Mouse (Mus musculus) spleen, postnatal 14 days (tissue): ENCODE measurements around the gene D6Ertd527e.
"Not testable (repeated sequence)": the region's sequence is repeated elsewhere in the genome, so short reads cannot be mapped to it uniquely, and the experiment has no call there.

ENCODE experiments used
- DNase-seq, 2 experiments: peaks; one replicate each; pipeline ENCODE4 v3.0.0; 2021 to 2022; ENCODE audit warnings: low spot score in 2 of 2

Gene D6Ertd527e

GRCm38 (mm10) chr6:87104123-87104796 is at the start of gene D6Ertd527e:
TSS of gene D6Ertd527e (plus strand) at chr6:87104746.
- DNase-seq, result no peak

GRCm38 (mm10) chr6:87059754-87060153 is 44.8 kb upstream of the D6Ertd527e start:
- DNase-seq, result no peak

- DNase-seq, result no peak
These were observed 41.0 kb upstream of the D6Ertd527e start for GRCm38 (mm10) chr6:87063586-87063985.

- no peak for DNase-seq
These were observed 36.3 kb upstream of the D6Ertd527e start for GRCm38 (mm10) chr6:87068209-87068608.

GRCm38 (mm10) chr6:87069195-87069900 is 35.2 kb upstream of the D6Ertd527e start:
- no peak for DNase-seq

- DNase-seq, result no peak
These were observed 33.9 kb upstream of the D6Ertd527e start for GRCm38 (mm10) chr6:87070641-87071040.

- no peak for DNase-seq
These were observed 31.8 kb upstream of the D6Ertd527e start for GRCm38 (mm10) chr6:87072759-87073158.

GRCm38 (mm10) chr6:87075092-87075685 is 29.4 kb upstream of the D6Ertd527e start:
- no peak for DNase-seq

- DNase-seq, result no peak
These were observed 25.1 kb upstream of the D6Ertd527e start for GRCm38 (mm10) chr6:87079457-87079856.

- DNase-seq, result no peak
These were observed 19.5 kb upstream of the D6Ertd527e start for GRCm38 (mm10) chr6:87085026-87085425.

GRCm38 (mm10) chr6:87088356-87088755 is 16.2 kb upstream of the D6Ertd527e start:
- DNase-seq, result no peak

- DNase-seq, result no peak
These were observed 13.7 kb upstream of the D6Ertd527e start for GRCm38 (mm10) chr6:87090877-87091276.

GRCm38 (mm10) chr6:87092476-87092875 is 12.1 kb upstream of the D6Ertd527e start:
- DNase-seq, result no peak

GRCm38 (mm10) chr6:87093631-87094030 is 10.9 kb upstream of the D6Ertd527e start:
- DNase-seq, result not testable (repeated sequence)

GRCm38 (mm10) chr6:87099261-87099660 is 5.3 kb upstream of the D6Ertd527e start:
- no peak for DNase-seq

GRCm38 (mm10) chr6:87099671-87100296 is 4.8 kb upstream of the D6Ertd527e start:
- no peak for DNase-seq

- no peak for DNase-seq
These were observed 4.1 kb upstream of the D6Ertd527e start for GRCm38 (mm10) chr6:87100297-87101020.

- peak; percentile 69 to 83 for DNase-seq
These were observed 3.1 kb upstream of the D6Ertd527e start for GRCm38 (mm10) chr6:87101281-87101954.

- no peak for DNase-seq
These were observed 2.6 kb upstream of the D6Ertd527e start for GRCm38 (mm10) chr6:87101955-87102353.

- DNase-seq, result no peak
These were observed 2.1 kb upstream of the D6Ertd527e start for GRCm38 (mm10) chr6:87102421-87102911.

GRCm38 (mm10) chr6:87103314-87103713 is 1.2 kb upstream of the D6Ertd527e start:
- DNase-seq, result no peak
